Mouse (Mus musculus) forebrain, embryonic 13.5 days (tissue): ENCODE data around the gene Tmem221. TPM values are rescaled to one million over a fixed set of nuclear protein-coding genes. Genes with fewer than 3 reads are reported as not detected.
A peak's percentile ranks its signal among the peaks of the same experiment; 100 is the strongest.

ENCODE experiments used
- ATAC-seq: fragments of 200-750 bp; cut with Nextera tagmentation; 2 replicates; pipeline ENCODE4 v1.8.0; 2017
- H3K27ac ChIP-seq: fragments of 300-500 bp; sonication (generic); 2 replicates; pipeline ENCODE4 v1.5.1; 2015; ENCODE audit warnings: inconsistent platforms, mild to moderate bottlenecking, moderate library complexity
- H3K27me3 ChIP-seq: fragments of 300-500 bp; sonication (generic); 2 replicates; pipeline ENCODE4 v1.6.1; 2015; ENCODE audit warnings: mild to moderate bottlenecking, inconsistent platforms
- H3K36me3 ChIP-seq: fragments of 300-500 bp; sonication (generic); 2 replicates; pipeline ENCODE4 v1.6.1; 2015; ENCODE audit warnings: mild to moderate bottlenecking, inconsistent platforms; ENCODE audit not compliant: poor library complexity, severe bottlenecking
- H3K4me1 ChIP-seq: fragments of 300-500 bp; sonication (generic); 2 replicates; pipeline ENCODE4 v1.6.1; 2015; ENCODE audit warnings: inconsistent platforms
- H3K4me2 ChIP-seq: fragments of 300-500 bp; sonication (generic); 2 replicates; pipeline ENCODE4 v1.6.1; 2015; ENCODE audit warnings: inconsistent platforms, mild to moderate bottlenecking, moderate library complexity
- H3K4me3 ChIP-seq: fragments of 300-500 bp; sonication (generic); 2 replicates; pipeline ENCODE4 v1.5.1; 2015; ENCODE audit warnings: mild to moderate bottlenecking, inconsistent platforms
- H3K9ac ChIP-seq: fragments of 300-500 bp; sonication (generic); 2 replicates; pipeline ENCODE4 v1.6.1; 2015; ENCODE audit warnings: mild to moderate bottlenecking, inconsistent platforms
- H3K9me3 ChIP-seq: fragments of 300-500 bp; sonication (generic); replicated peaks from 2 replicates; pipeline ENCODE4 v1.6.1; 2016; ENCODE audit warnings: inconsistent platforms
- WGBS: fragments of 180-500 bp; shearing (Covaris S2); methylation state at CpG from one replicate; pipeline ENCODE4 v1.1.7; 2015; 5-methylcytosine and 5-hydroxymethylcytosine counted together
- polyA plus RNA-seq: library from polyadenylated mRNA; unstranded; fragments of >200 nt; fragmentation: Nextera tagmentation; extraction: Ambion mirVana; gene quantifications from 2 replicates; pipeline ENCODE4 v1.2.1, GENCODE M21; 2015

Tmem221 gene
- polyA plus RNA-seq, 1 experiment from 2014 or later: not detected

DNA sequence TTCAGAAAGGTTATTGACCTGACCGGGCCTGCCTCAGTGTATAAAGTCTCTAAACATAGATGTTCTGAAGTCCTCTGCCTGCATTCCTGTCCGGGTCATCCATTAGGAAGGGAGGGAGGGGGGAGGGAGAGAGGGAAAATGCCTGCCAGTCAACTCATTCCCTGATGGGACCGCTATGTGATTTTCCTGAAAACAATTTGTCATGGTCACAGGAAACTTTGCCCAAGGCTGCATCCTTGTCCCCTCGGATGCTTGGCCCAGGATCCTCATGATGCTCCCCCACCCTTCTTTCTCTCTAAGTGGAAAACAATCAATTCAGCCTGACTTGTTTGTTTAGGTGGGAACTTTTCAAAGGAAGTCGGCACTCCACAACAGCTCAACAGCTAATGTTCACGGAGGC is 41.9 kb downstream of the Tmem221 start:
- WGBS: 43% methylated on average over 6 of the region's 6 CpGs
- no peak overlapping the region for H3K27ac ChIP-seq
- no peak for ATAC-seq

DNA sequence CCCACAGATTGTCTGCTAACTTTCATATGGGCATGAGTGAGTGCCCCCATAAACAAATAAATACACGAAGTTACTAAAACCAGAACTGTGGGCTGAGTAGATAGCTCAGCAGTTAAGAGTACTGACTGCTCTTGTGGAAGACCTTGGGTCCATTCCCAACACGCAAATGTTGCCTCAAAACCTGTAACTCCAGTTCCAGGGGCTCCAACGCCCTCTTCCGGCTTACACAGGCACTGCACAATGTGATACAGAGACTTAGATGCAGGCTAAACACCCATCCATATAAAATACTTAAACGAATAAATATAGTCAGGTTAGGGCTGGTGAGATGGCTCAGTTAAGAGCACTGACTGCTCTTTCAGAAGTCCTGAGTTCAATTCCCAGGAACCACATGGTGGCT is 43.6 kb downstream of the Tmem221 start:
- 66% methylated on average over 5 of the region's 5 CpGs for WGBS
- ATAC-seq: no peak
- H3K4me3 ChIP-seq: no peak overlapping the region

More for the DNA sequence above, 41.9 kb downstream of the Tmem221 start:
- Histone ChIP-seq H3K9ac (no peak overlapping the region), H3K9me3 (no peaks in the 10 kb centered on the region), H3K36me3 (no peaks in the 10 kb centered on the region), H3K27me3 (peaks cover 5% of the 10 kb centered on the region; the same call in 1 of the 2 replicates), H3K4me3 (no peak overlapping the region), H3K4me2 (no peak overlapping the region), H3K4me1 (no peaks in the 10 kb centered on the region)

DNA sequence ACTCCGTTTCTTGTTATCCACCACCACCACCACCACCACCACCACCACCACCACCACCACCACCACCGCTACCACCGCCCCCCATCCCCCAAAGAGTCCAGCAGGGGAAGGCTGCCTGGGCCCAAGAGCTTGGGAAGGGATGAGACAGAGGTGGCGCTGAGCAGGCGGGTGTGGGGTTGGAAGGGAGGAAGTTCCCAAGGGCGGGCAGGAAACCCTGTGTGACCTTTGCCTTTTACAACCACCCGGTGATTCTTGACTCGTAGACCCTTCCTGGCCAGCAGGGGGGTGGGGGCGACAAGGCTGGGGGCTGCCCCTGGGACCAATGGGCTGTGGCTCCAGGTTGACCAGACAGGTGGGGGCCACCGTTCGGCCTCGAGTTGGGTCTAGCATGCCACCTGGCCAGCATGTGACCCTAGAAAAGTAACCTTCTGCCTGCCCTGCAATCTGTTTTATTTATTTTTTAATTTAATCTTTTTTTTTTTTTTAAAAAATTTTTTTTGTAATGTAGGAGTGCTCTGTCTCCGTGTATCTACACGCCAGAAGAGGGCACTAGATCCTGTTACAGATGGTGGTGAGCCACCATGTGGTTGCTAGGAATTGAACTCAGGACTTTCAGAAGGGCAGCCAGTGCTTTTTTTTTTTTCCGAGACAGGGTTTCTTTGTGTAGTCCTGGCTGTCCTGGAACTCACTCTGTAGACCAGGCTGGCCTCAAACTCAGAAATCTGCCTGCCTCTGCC is 45.5 kb downstream of the Tmem221 start:
- H3K4me2 ChIP-seq: no peak overlapping the region
- peaks cover 36% of the 10 kb centered on the region for H3K27me3 ChIP-seq
- no peak overlapping the region for H3K9ac ChIP-seq
- 76% methylated on average over 14 of the region's 15 CpGs for WGBS
- peaks cover 2% of the 10 kb centered on the region; the same call in 1 of the 2 replicates for H3K4me1 ChIP-seq
- H3K36me3 ChIP-seq: no peaks in the 10 kb centered on the region
- no peak overlapping the region for H3K27ac ChIP-seq
- H3K9me3 ChIP-seq: no peaks in the 10 kb centered on the region
- no peak overlapping the region for H3K4me3 ChIP-seq
- no peak for ATAC-seq

More for the DNA sequence above, 43.6 kb downstream of the Tmem221 start:
- Histone ChIP-seq H3K9ac (no peak overlapping the region), H3K36me3 (no peaks in the 10 kb centered on the region), H3K9me3 (no peaks in the 10 kb centered on the region), H3K4me1 (no peaks in the 10 kb centered on the region), H3K4me2 (no peak overlapping the region), H3K27me3 (peaks cover 18% of the 10 kb centered on the region), H3K27ac (no peak overlapping the region)

DNA sequence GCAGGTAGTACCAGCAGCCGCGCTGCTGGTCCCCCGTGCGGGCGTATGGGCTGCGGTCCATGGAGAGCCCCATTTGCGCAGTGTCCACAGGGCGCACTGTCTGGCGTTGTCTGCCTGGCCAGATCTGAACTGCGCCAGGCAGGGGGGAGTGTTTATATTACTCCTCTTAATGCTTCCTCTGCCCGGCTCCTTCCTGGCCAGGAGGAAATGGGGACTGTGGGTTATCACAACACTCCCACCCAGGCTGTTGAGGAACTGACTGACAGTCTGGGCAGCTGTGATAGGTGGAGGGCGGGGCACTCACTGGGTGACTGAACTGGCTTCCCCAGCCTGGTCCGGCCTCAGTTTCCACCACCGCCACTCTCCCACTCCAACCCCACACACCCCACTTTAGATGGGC is 47.0 kb downstream of the Tmem221 start, which contains the start of gene Plvap:
TSS of gene Plvap (minus strand) at position 109 of the 400 bp plus-strand sequence.
- Histone ChIP-seq H3K4me3 (no peak within 1 kb of the TSS), H3K4me2 (no peak within 1 kb of the TSS), H3K4me1 (peaks cover 13% of the 10 kb centered on the region), H3K36me3 (no peaks in the 10 kb centered on the region), H3K27me3 (peaks cover 51% of the 10 kb centered on the region), H3K9me3 (no peaks in the 10 kb centered on the region), H3K27ac (no peak within 1 kb of the TSS), H3K9ac (no peak within 1 kb of the TSS)
- no peak for ATAC-seq
- 80% methylated on average over 14 of the region's 14 CpGs for WGBS

DNA sequence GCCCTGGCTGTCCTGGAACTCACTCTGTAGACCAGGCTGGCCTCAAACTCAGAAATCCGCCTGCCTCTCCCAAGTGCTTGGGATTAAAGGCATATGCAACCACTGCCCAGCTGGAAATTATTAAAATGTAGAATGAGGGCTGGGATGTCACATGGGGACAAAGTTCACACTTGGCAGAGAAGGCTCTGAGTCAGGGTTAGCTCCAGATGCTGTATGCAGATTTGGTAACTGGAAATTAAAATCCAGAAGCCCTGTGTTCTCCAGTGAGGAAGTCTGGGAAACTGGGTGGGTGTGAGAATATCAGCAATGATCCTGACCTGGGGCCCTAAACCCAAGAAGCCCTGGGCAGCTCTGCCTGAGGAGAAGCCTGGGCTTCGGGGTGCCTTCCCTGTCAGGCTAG is 49.4 kb downstream of the Tmem221 start:
- 70% methylated on average over 2 of the region's 2 CpGs for WGBS

DNA sequence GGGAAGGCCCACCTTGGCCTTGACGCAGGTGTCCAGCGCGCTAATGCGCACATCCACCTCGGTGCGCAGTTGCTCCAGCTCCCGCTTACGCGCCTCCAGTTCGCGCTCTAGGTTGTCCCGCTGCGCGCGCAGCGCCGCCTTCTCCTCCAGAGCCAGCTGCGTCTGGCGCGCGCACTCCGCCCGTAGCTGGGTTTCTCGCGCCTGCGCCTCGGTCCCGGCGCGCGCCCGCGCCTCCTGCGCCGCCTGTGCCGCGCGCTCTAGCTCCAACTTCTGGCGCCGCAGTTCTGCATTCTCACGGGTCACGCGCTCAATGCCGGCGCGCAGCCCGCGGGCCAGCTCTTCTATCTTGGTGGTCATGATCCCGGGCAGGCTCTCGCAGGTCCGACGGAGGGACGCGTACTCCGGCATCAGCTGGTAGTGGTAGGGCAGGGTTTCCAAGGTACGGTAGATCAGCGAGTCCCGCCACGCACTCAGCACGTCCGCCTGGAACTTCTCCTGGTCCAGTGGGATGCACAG is 51.0 kb downstream of the Tmem221 start:
- ATAC-seq: peak; percentile 88
- peak overlapping the region; percentile 51 for H3K9ac ChIP-seq
- under 1% methylated on average over 61 of the region's 61 CpGs for WGBS

More for the DNA sequence above, 49.4 kb downstream of the Tmem221 start:
- Histone ChIP-seq H3K9ac (no peak overlapping the region), H3K9me3 (no peaks in the 10 kb centered on the region), H3K27me3 (peaks cover 66% of the 10 kb centered on the region), H3K4me1 (peaks cover 13% of the 10 kb centered on the region), H3K27ac (no peak overlapping the region), H3K4me2 (no peak overlapping the region), H3K36me3 (no peaks in the 10 kb centered on the region), H3K4me3 (no peak overlapping the region)
- ATAC-seq: no peak

DNA sequence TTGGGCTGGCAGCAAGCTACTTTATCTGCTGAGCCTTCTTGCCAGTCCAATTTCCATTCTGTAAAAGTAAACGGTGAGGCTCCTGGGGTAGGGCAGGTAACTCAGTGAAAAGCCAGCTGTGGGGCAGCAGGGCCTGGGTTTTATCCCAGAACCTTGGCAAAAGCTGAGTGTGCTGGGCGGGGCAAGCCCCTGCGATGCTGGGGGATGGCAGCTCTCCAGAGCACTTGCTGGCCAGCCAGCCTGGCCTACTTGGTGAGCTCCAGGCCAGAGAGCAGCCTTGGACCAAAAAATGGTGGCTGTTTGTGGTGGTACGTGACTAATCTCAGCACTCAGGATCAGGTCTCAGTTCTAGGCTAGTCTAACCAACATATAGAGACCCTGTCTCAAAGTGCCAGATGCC is 52.7 kb downstream of the Tmem221 start:
- no peak overlapping the region for H3K27ac ChIP-seq
- peaks cover 57% of the 10 kb centered on the region for H3K27me3 ChIP-seq
- no peak overlapping the region for H3K9ac ChIP-seq
- H3K4me3 ChIP-seq: no peak overlapping the region
- H3K4me2 ChIP-seq: no peak overlapping the region
- H3K36me3 ChIP-seq: no peaks in the 10 kb centered on the region
- no peak for ATAC-seq
- peaks cover 13% of the 10 kb centered on the region for H3K4me1 ChIP-seq
- H3K9me3 ChIP-seq: no peaks in the 10 kb centered on the region
- WGBS: 76% methylated on average over 4 of the region's 4 CpGs

More for the DNA sequence above, 51.0 kb downstream of the Tmem221 start:
- Histone ChIP-seq H3K36me3 (no peaks in the 10 kb centered on the region), H3K27me3 (peaks cover 66% of the 10 kb centered on the region), H3K4me3 (peak overlapping the region; percentile 39), H3K9me3 (no peaks in the 10 kb centered on the region), H3K4me2 (peak overlapping the region; percentile 65), H3K27ac (no peak overlapping the region), H3K4me1 (peaks cover 13% of the 10 kb centered on the region)

DNA sequence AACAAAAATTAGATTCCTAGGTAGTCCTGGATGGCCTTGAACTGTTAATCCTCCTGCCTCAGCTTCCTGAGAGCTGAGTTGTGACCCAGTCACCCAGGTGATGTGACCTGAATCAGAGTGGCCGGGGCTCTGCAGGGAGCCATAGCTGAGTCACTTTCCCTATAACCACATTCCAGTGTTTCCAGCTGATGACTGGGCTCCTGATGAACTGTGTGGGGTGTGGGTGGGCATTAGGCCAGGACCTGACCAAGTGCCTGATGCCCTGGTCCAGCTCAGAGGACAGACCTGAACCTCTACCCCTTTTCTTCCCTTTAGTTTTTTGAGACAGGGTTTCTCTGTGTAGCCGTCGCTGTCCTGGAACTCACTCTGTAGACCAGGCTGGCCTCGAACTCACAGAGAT is 53.3 kb downstream of the Tmem221 start:
- Histone ChIP-seq H3K27ac (no peak overlapping the region), H3K9ac (no peak overlapping the region), H3K9me3 (no peaks in the 10 kb centered on the region), H3K4me1 (peaks cover 13% of the 10 kb centered on the region), H3K36me3 (no peaks in the 10 kb centered on the region), H3K4me2 (no peak overlapping the region), H3K27me3 (peaks cover 50% of the 10 kb centered on the region), H3K4me3 (no peak overlapping the region)
- WGBS: 93% methylated on average over 4 of the region's 4 CpGs
- ATAC-seq: no peak

DNA sequence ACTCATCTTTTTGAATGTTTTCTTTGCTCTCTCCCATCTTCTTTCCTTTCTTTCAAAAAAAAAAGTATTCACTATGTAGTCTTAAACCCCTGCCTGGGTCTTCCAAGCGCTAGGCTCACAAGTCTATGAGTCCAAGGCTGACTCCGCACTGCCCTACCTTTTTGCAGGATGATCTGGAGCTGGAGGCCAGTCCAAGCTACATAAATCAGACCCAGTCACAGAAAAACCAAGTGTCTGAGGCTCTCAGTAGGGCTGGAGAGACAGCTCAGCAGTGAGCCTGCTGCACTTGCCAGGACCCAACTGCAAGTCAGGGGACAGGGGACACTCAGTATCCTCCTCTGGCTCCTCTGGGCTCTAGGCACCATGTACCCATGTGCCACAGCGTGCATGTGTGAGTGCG is 54.3 kb downstream of the Tmem221 start:
- WGBS: 91% methylated on average over 4 of the region's 4 CpGs
- Histone ChIP-seq H3K4me2 (no peak overlapping the region), H3K9me3 (no peaks in the 10 kb centered on the region), H3K9ac (no peak overlapping the region), H3K27me3 (peaks cover 40% of the 10 kb centered on the region), H3K4me3 (no peak overlapping the region), H3K27ac (no peak overlapping the region), H3K36me3 (no peaks in the 10 kb centered on the region), H3K4me1 (peaks cover 13% of the 10 kb centered on the region)
- ATAC-seq: no peak

Other genes starting within 250 kb of the Tmem221 start
- gene Use1, start 192.0 kb downstream of the Tmem221 start, polyA plus RNA-seq: 95.8 and 99.4 TPM in 2 replicates
- 3.6 and 4.5 TPM in 2 replicates for gene Ocel1, start 187.6 kb downstream of the Tmem221 start, polyA plus RNA-seq
- gene Nr2f6, start 176.9 kb downstream of the Tmem221 start, polyA plus RNA-seq: 11.6 and 12.9 TPM in 2 replicates
- gene Ushbp1, start 163.1 kb downstream of the Tmem221 start, polyA plus RNA-seq: 3.7 and 4.2 TPM in 2 replicates
- gene Babam1, start 162.0 kb downstream of the Tmem221 start, polyA plus RNA-seq: 99.2 and 101 TPM in 2 replicates
- 30.9 and 32.3 TPM in 2 replicates for gene Ankle1, start 152.9 kb downstream of the Tmem221 start, polyA plus RNA-seq
- 93.9 and 95.7 TPM in 2 replicates for gene Abhd8, start 95.2 kb downstream of the Tmem221 start, polyA plus RNA-seq
- 212 and 245 TPM in 2 replicates for gene Mrpl34, start 93.9 kb downstream of the Tmem221 start, polyA plus RNA-seq
- gene Dda1, start 89.7 kb downstream of the Tmem221 start, polyA plus RNA-seq: 185 and 193 TPM in 2 replicates
- gene Ano8, start 72.9 kb downstream of the Tmem221 start, polyA plus RNA-seq: 4.0 and 4.5 TPM in 2 replicates
- 13.4 TPM in 2 replicates for gene Gtpbp3, start 70.8 kb downstream of the Tmem221 start, polyA plus RNA-seq
- gene Plvap, start 47.1 kb downstream of the Tmem221 start, polyA plus RNA-seq: 13.6 and 14.0 TPM in 2 replicates
- gene Ccdc194, start 33.2 kb downstream of the Tmem221 start, polyA plus RNA-seq: 0.09 and 0.13 TPM in 2 replicates
- gene Bst2, start 21.4 kb downstream of the Tmem221 start, polyA plus RNA-seq: 7.6 and 8.3 TPM in 2 replicates
- gene Mvb12a, start 15.9 kb downstream of the Tmem221 start, polyA plus RNA-seq: 52.9 and 55.3 TPM in 2 replicates
- gene Nxnl1, start 7.7 kb upstream of the Tmem221 start, polyA plus RNA-seq: 0.06 TPM in 1 of 2 replicates, not detected in the other
- gene Slc27a1, start 10.0 kb upstream of the Tmem221 start, polyA plus RNA-seq: 59.9 and 61.0 TPM in 2 replicates
- 201 and 206 TPM in 2 replicates for gene Pgls, start 33.3 kb upstream of the Tmem221 start, polyA plus RNA-seq
- 5.1 and 6.2 TPM in 2 replicates for gene Fam129c, start 38.8 kb upstream of the Tmem221 start, polyA plus RNA-seq
- gene Colgalt1, start 52.1 kb upstream of the Tmem221 start, polyA plus RNA-seq: 37.5 and 39.9 TPM in 2 replicates
- gene Unc13a, start 112.9 kb upstream of the Tmem221 start, polyA plus RNA-seq: 13.0 and 15.8 TPM in 2 replicates
- 1.6 and 1.7 TPM in 2 replicates for gene Jak3, start 117.4 kb upstream of the Tmem221 start, polyA plus RNA-seq
- gene Insl3, start 130.3 kb upstream of the Tmem221 start, polyA plus RNA-seq: 0.47 TPM in 1 of 2 replicates, not detected in the other
- 0.33 and 0.44 TPM in 2 replicates for gene B3gnt3, start 142.9 kb upstream of the Tmem221 start, polyA plus RNA-seq
- gene Fcho1, start 166.8 kb upstream of the Tmem221 start, polyA plus RNA-seq: 39.6 and 47.2 TPM in 2 replicates